Mouse (Mus musculus) c-Kit-negative CD71-positive TER-119-positive erythroid progenitor cells, embryonic 14.5 days (primary cell): ENCODE results near the gene Vrk1.

Source experiments
- DNase-seq: peaks from one replicate; pipeline ENCODE4 v3.0.0-alpha.2; 2013; ENCODE audit warnings: low read depth, low spot score

Gene Vrk1

GRCm38 (mm10) chr12:106040259-106040658, 30.2 kb downstream of the Vrk1 start:
- DNase-seq = no peak

- DNase-seq = no peak
Measured at GRCm38 (mm10) chr12:106046143-106046795, 36.2 kb downstream of the Vrk1 start.

GRCm38 (mm10) chr12:106052271-106052670, 42.2 kb downstream of the Vrk1 start:
- DNase-seq = no peak

- peak; percentile 64 for DNase-seq
Measured at GRCm38 (mm10) chr12:106055799-106056198, 45.8 kb downstream of the Vrk1 start.

- no peak for DNase-seq
Measured at GRCm38 (mm10) chr12:106059873-106060573, 50.0 kb downstream of the Vrk1 start.

GRCm38 (mm10) chr12:106070434-106071155, 60.6 kb downstream of the Vrk1 start:
- no peak for DNase-seq

- DNase-seq = no peak
Measured at GRCm38 (mm10) chr12:106071575-106072166, 61.6 kb downstream of the Vrk1 start.

GRCm38 (mm10) chr12:106074371-106075155, 64.5 kb downstream of the Vrk1 start:
- DNase-seq = no peak

GRCm38 (mm10) chr12:106076131-106076530, 66.1 kb downstream of the Vrk1 start:
- DNase-seq = no peak

GRCm38 (mm10) chr12:106080511-106080910, 70.5 kb downstream of the Vrk1 start:
- no peak for DNase-seq

GRCm38 (mm10) chr12:106080945-106081747, 71.1 kb downstream of the Vrk1 start:
- no peak for DNase-seq

GRCm38 (mm10) chr12:106081748-106082140, 71.7 kb downstream of the Vrk1 start:
- DNase-seq = no peak

- DNase-seq = no peak
Measured at GRCm38 (mm10) chr12:106082191-106082957, 72.3 kb downstream of the Vrk1 start.

- no peak for DNase-seq
Measured at GRCm38 (mm10) chr12:106082958-106083381, 72.9 kb downstream of the Vrk1 start.

- DNase-seq = no peak
Measured at GRCm38 (mm10) chr12:106084126-106084525, 74.1 kb downstream of the Vrk1 start.

- no peak for DNase-seq
Measured at GRCm38 (mm10) chr12:106094827-106095226, 84.8 kb downstream of the Vrk1 start.

GRCm38 (mm10) chr12:106102003-106102402, 92.0 kb downstream of the Vrk1 start:
- no peak for DNase-seq

GRCm38 (mm10) chr12:106102726-106103643, 93.0 kb downstream of the Vrk1 start:
- DNase-seq = no peak

GRCm38 (mm10) chr12:106107272-106107671, 97.2 kb downstream of the Vrk1 start:
- DNase-seq = no peak
